Mouse (Mus musculus) gastrocnemius, postnatal 4 days (tissue): Measurements from ENCODE around the gene Hist1h4k. TPM values are rescaled to one million over a fixed set of nuclear protein-coding genes. Genes with fewer than 3 reads are reported as not detected.
"Not testable (repeated sequence)": the region's sequence is repeated elsewhere in the genome, so short reads cannot be mapped to it uniquely, and the experiment has no call there.

Experiments
- DNase-seq, 2 experiments: peaks; one replicate each; pipeline ENCODE4 v3.0.0; 2021 to 2022; ENCODE audit warnings: low spot score in 2 of 2, mixed read lengths in 2 of 2
- microRNA-seq: library from miRNA; unstranded; fragments of <30 nt; microRNA quantifications from one replicate; pipeline ENCODE4 v1.2.0, GENCODE M21; 2021
- total RNA-seq, 2 experiments: library from RNA; stranded (reverse); gene quantifications; 2 replicates each; pipeline ENCODE4 v1.2.3; 2021

The Hist1h4k gene
- total RNA-seq, 2 experiments from 2014 or later = 854 to 1,164 TPM

DNA sequence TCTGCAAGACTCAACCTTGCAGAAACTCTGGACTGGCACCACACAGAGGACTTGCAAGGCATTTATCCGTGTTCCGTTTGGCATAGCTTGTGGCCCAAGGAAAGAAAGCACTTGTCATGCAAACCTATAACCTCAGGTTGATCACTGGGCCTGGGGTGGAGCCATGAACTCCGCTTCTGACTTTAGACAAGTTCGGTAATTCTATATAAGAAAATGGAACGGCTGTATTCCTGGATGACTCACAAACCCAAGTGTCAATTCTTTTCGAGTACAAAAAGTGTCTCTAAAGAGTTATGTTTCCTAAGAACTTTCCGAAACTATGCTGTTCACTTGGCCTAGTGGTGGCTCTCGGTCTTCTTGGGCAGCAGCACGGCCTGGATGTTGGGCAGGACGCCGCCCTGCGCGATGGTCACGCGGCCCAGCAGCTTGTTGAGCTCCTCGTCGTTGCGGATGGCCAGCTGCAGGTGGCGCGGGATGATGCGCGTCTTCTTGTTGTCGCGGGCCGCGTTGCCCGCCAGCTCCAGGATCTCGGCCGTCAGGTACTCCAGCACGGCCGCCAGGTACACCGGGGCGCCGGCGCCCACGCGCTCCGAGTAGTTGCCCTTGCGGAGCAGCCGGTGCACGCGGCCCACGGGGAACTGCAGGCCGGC lies 29.1 kb downstream of the Hist1h4k start:
- DNase-seq = not testable (repeated sequence)

- no peak for DNase-seq
These were observed 31.8 kb downstream of the Hist1h4k start for GRCm38 (mm10) chr13:21718381-21719080.

DNA sequence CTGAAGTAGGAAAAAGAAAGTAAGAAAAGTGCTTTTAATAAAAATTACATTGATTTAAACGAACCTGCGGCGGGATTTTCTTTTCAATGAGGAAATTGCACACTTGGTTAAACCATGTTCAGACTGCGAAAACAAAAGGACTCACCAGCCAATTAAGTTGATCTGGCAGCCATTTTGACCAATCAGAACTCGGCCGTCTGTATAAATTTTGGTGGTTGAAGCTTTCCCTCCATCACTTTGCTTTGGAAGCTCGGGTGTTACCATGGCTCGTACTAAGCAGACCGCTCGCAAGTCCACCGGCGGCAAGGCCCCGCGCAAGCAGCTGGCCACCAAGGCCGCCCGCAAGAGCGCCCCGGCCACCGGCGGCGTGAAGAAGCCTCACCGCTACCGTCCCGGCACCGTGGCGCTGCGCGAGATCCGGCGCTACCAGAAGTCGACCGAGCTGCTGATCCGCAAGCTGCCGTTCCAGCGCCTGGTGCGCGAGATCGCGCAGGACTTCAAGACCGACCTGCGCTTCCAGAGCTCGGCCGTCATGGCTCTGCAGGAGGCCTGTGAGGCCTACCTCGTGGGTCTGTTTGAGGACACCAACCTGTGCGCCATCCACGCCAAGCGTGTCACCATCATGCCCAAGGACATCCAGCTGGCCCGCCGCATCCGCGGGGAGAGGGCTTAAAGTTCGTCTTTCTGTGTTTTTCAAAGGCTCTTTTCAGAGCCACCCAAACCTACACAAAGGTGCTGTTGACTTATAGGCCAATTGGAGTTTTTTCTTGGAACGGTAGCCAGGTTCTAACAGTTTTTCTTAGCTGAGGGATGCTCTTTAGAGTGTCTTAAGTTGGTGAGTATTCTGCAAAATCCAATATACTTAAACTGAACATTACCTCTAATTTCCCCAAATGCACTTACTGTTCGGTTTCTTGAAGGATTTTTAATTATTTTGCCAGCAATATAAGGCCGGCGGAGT lies 32.6 kb downstream of the Hist1h4k start, which contains the start of gene Hist1h3h:
TSS of gene Hist1h3h (plus strand) at position 263 of the 961 bp plus-strand sequence.
- peak; percentile 41 to 80 for DNase-seq

DNA sequence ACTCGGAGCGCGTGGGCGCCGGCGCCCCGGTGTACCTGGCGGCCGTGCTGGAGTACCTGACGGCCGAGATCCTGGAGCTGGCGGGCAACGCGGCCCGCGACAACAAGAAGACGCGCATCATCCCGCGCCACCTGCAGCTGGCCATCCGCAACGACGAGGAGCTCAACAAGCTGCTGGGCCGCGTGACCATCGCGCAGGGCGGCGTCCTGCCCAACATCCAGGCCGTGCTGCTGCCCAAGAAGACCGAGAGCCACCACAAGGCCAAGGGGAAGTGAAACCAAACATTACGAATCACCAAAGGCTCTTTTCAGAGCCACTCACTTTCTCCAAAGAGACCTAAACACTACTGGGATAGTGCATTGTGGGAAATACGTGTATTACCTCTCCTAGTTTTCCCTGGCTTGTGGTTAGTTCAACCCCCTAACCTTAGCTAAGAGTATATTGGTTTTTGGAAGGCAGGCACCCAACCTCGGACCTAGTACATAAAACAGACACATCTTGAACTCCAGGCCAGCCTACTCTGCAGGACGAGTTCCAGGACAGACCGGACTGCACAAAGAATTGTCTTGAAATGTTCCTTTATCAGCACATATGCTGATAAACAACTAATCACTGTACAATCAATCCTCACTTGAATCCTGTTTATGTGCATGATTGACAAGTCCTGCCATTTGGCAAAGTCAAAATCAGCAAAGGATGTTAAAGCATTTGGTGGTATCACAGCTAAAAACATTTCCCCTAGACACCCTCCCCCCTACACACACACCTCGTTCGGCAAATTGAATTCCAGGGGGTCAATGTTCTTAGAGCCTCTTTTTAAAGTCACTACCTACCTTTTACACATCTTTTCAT lies 33.5 kb downstream of the Hist1h4k start:
- DNase-seq = not testable (repeated sequence)

DNA sequence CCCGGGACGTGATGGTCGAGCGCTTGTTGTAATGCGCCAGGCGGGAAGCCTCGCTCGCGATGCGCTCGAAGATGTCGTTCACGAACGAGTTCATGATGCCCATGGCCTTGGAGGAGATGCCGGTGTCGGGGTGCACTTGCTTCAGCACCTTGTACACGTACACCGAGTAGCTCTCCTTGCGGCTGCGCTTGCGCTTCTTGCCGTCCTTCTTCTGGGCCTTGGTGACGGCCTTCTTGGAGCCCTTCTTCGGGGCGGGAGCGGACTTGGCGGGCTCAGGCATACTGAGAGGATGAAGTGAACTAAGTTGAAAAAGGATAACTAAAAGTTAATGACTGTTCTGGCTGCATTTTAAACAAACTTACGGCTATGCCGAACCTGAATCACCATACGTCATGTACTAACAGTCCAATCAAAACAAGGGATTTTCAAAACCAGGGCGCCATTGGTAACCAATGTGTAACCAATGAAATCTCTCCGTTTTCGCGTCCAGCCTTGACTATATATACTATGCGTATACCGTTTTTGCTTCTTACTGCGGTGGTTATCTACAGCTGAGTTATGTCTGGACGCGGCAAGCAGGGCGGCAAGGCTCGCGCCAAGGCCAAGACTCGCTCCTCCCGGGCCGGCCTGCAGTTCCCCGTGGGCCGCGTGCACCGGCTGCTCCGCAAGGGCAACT lies 34.3 kb downstream of the Hist1h4k start, which contains the start of the genes Hist1h2bl and Hist1h2ai:
TSS of gene Hist1h2bl (minus strand) at position 280 of the 676 bp plus-strand sequence.
TSS of gene Hist1h2ai (plus strand) at position 559 of the 676 bp plus-strand sequence.
- peak; percentile 27 to 70 for DNase-seq

DNA sequence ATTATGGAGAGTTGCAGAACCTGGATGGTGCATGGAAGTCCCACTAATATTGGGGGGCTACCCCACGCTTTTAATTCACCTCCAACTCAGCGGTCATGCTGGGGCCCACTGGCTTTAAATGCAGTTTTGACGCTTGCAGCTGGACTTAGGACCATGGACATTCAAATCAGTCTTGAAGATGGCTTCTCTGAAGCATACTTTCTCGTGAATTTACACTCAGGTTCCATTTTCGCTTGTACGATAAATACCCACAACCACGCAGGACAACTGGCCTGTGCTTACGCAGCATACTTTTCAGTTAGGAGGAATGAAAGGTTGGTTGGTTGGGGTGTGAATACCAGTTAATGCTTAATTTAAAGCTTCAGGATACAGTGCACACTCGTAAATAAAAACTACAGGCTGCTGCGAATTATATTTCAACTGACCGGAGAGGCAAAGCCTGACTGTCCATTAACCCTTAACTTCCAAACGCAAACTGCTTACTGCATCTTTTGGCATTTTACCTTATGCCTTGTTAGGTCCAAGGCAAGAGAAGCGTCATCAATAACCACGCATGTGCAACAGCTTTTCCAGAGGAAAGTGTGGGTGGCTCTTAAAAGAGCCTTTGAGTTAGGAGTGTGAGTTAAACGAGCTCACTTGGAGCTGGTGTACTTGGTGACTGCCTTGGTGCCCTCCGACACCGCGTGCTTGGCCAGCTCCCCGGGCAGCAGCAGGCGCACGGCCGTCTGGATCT lies 35.0 kb downstream of the Hist1h4k start:
- no peak for DNase-seq

DNA sequence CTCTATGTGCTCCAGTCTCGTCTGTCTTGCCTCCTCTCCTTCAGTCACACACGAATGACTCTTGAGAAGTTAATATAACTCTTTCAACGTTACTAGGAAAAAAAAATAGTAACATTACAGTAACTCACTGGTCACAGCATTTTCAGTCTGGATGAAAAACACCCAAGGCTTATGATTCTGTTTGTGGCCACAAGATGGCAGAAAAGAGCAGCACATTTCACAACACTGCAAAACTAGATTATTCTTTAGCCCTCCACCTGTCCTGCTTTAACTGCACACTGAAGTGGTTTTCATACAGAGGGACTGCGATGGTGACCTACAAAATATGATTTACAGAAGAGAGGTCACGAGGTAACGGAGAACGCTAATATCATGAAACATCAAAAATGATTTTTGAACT lies 35.6 kb downstream of the Hist1h4k start:
- DNase-seq = peak in 1 of 2 experiments; percentile 45

DNA sequence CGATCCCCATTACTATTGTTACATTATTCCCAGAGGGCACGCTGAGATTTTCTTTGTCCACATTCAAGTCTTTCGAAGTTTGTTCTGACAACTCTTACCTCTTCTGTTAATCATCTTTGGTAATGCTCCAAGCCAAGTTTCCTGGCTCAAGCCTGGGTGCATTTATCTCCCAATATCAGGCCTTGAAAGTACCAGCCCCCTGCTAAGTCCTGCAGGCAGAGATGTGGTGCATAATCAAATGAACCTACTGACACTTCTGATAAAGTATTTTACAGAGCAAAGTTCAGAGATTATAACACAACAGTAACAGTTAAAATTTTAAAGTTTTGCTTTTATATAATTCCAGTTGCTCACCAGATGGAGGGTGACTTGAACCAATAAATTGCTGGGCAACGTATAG lies 38.6 kb downstream of the Hist1h4k start:
- DNase-seq = no peak

GRCm38 (mm10) chr13:21710821-21711525 lies 39.3 kb downstream of the Hist1h4k start:
- peak; percentile 46 to 54 for DNase-seq

DNA sequence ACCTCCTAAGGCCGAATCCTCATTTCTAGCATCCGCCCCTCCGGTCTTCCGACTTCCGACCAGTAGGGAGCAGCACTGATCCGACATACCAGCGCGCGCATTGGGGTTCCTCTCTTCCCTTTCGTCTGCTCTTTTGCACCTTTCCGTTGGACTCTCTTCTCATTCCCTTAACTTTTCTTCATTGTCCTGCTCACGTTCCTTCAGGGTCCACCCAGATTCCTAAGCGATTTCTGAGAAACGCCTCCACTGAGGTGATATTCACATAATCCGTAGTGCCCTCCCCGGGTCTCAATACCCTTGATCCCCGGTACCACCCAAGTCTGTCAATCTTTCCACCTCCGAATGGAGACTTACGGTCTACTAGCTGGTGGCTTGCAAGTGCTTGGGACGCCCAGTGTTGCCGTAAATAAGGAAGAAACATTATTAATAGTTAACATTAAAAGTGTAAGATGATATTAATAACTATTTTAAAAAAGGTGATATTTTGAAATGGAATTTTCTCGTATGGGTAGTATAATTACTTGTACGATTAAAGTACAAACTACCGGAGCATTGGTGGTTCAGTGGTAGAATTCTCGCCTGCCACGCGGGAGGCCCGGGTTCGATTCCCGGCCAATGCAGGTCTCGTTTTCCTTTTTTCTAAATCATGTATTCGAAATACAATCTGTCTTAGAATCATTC lies 40.1 kb downstream of the Hist1h4k start:
- peak; percentile 62 to 86 for DNase-seq

DNA sequence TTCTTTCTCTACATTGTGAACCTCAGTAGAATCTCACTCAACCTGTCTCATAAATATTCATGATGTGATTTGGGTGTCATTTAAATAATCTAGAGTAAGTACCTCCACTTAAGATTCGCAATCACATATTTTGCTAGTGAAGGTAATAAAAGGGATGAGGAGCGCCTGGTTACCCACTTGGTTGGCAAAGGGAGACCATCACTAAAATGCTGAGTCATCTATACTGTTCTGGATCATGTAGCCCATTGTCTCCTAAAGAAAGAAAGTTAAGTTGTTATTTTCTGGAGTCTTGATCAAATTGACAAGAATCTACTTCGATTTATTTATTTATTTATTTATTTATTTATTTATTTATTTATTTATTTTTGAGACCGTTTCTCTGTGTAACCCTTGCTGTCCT lies 43.6 kb downstream of the Hist1h4k start:
- no peak for DNase-seq

Small RNA genes within 50 kb of the gene (microRNA-seq; reads per million reads assigned to microRNA genes)
- gene Gm44346 = not detected
- not detected for gene Gm44357
- gene Gm44367 = not detected
- gene Gm44454 = not detected

Other genes with a start within 250 kb of the Hist1h4k start
- gene Gm11273, start 249.1 kb downstream of the Hist1h4k start, total RNA-seq = 10 to 100 TPM; 76.0 to 91.1 TPM
- 10 to 100 TPM; 15.0 to 15.6 TPM for gene Zkscan8, start 219.4 kb downstream of the Hist1h4k start, total RNA-seq
- gene Olfr1366, start 207.7 kb downstream of the Hist1h4k start, total RNA-seq = not detected
- gene Olfr1535, start 190.6 kb downstream of the Hist1h4k start, total RNA-seq = not detected
- gene Olfr1364, start 168.7 kb downstream of the Hist1h4k start, total RNA-seq = not detected
- not detected for gene Olfr1362, start 136.5 kb downstream of the Hist1h4k start, total RNA-seq
- not detected for gene Olfr11, start 108.0 kb downstream of the Hist1h4k start, total RNA-seq
- gene Olfr1361, start 87.1 kb downstream of the Hist1h4k start, total RNA-seq = not detected
- gene Olfr1360, start 73.1 kb downstream of the Hist1h4k start, total RNA-seq = not detected
- not detected for gene Olfr1359, start 52.4 kb downstream of the Hist1h4k start, total RNA-seq
- gene Hist1h2bl, start 34.4 kb downstream of the Hist1h4k start, total RNA-seq = 100 to 1,000 TPM; 362 to 482 TPM
- 100 to 1,000 TPM; 297 to 368 TPM for gene Hist1h2ai, start 34.1 kb downstream of the Hist1h4k start, total RNA-seq
- gene Hist1h3h, start 32.8 kb downstream of the Hist1h4k start, total RNA-seq = 100 to 1,000 TPM; 508 to 651 TPM
- gene Hist1h2bm, start 28.5 kb downstream of the Hist1h4k start, total RNA-seq = 100 to 1,000 TPM; 101 to 150 TPM
- gene Hist1h4j, start 15.4 kb downstream of the Hist1h4k start, total RNA-seq = 10 to 100 TPM; 70.8 to 87.9 TPM
- gene Hist1h2ak, start 3.3 kb upstream of the Hist1h4k start, total RNA-seq = 100 to 1,000 TPM; 131 to 185 TPM
- 100 to 1,000 TPM; 211 to 286 TPM for gene Hist1h2bn, start 3.6 kb upstream of the Hist1h4k start, total RNA-seq
- 100 to 1,000 TPM; 246 to 294 TPM for gene Hist1h1b, start 30.1 kb upstream of the Hist1h4k start, total RNA-seq
- 100 to 1,000 TPM; 398 to 496 TPM for gene Hist1h3i, start 32.9 kb upstream of the Hist1h4k start, total RNA-seq
- gene Hist1h2an, start 36.7 kb upstream of the Hist1h4k start, total RNA-seq = 100 to 1,000 TPM in 1 of 2 experiments, 10 to 100 TPM in 1; 82.7 to 102 TPM
- gene Hist1h2bp, start 37.0 kb upstream of the Hist1h4k start, total RNA-seq = 100 to 1,000 TPM; 143 to 201 TPM
- 100 to 1,000 TPM; 278 to 369 TPM for gene Hist1h2bq, start 59.7 kb upstream of the Hist1h4k start, total RNA-seq
- gene Hist1h2ao, start 60.0 kb upstream of the Hist1h4k start, total RNA-seq = 100 to 1,000 TPM; 431 to 590 TPM
- 100 to 1,000 TPM; 582 to 750 TPM for gene Hist1h4m, start 61.2 kb upstream of the Hist1h4k start, total RNA-seq
- gene Hist1h4n, start 81.7 kb upstream of the Hist1h4k start, total RNA-seq = 100 to 1,000 TPM in 1 of 2 experiments, 10 to 100 TPM in 1; 93.9 to 147 TPM
- 100 to 1,000 TPM; 215 to 300 TPM for gene Hist1h2ap, start 83.0 kb upstream of the Hist1h4k start, total RNA-seq
- 100 to 1,000 TPM; 275 to 365 TPM for gene Hist1h2br, start 83.2 kb upstream of the Hist1h4k start, total RNA-seq
- 1 to 10 TPM; 1.4 to 2.6 TPM for gene Zfp184, start 194.6 kb upstream of the Hist1h4k start, total RNA-seq
- gene Pom121l2, start 230.7 kb upstream of the Hist1h4k start, total RNA-seq = not detected